Mouse (Mus musculus) central nervous system, embryonic 18 days (tissue): Measurements from ENCODE around the gene Olfr1424. TPM values are rescaled to one million over a fixed set of nuclear protein-coding genes. Genes with fewer than 3 reads are reported as not detected.

Experiments used
- polyA plus RNA-seq: library from polyadenylated mRNA; depleted of rRNA; stranded (reverse); fragments of >200 nt; gene quantifications from 2 replicates; pipeline ENCODE4 v1.2.3, GENCODE M21; 2012; rRNA removed

Olfr1424 gene
- polyA plus RNA-seq = 0.14 TPM in 1 of 2 replicates, not detected in the other

DNA sequence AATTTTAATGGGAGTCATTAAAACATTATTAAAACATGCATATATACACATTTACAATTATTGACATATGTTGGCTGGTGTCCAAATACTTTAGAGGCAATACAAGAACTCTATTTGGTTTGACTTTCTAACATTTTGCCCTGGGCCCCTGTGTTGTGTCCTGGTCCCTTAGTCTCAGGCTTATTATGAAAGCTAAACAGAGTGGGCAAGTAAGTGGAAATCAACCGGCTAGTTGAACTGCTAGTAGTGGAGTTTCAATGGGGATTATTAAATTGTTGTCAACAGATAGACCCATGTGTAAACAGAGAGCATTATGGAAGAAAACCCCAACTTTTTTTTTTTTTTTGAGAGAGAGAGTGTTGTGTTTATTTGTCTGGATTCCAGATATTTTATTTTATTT is at the start of gene Olfr1424:
Gene Olfr1424 (minus strand): TSS at position 101 of the 400 bp plus-strand sequence.

DNA sequence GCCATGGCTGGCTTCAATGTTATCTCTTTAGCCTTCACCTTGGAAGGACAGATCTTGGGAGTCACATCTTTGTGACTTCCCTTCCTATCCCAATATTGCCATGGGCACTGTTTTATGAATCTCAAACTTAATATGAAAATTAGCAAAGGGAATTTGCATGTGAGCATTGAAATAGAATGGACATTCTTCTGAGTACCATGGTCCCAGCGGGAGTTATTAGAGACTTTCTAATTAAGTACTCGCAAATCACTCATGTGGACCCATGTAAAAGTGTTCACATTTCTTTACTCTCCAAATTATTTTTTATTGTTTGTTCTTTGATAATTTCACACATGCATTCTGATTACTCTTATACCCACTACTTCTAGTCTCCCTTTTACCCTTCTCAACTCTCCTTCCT is 40.8 kb upstream of the Olfr1424 start, which contains the start of gene Olfr1427:
Gene Olfr1427 (minus strand): TSS at position 101 of the 400 bp plus-strand sequence.

DNA sequence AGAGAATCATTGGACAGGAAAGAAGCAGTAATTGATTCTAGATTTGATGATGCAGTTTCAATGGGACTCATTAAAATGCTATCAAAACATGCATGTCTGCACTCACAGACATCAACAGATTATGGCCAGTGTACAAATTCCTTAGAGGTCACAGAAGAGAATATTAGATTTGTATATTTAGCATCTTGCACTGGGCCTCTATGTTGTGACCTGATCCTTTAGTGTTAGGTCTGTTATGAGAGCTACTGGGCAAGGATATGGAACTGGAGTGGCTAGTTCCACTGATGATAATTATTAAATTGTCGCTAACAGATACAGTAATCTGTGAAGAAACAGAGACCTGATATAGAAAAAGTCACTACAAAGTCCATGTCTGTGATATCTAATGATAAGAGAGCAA is 29.4 kb upstream of the Olfr1424 start, which contains the start of gene Olfr1426:
Gene Olfr1426 (minus strand): TSS at position 101 of the 400 bp plus-strand sequence.

DNA sequence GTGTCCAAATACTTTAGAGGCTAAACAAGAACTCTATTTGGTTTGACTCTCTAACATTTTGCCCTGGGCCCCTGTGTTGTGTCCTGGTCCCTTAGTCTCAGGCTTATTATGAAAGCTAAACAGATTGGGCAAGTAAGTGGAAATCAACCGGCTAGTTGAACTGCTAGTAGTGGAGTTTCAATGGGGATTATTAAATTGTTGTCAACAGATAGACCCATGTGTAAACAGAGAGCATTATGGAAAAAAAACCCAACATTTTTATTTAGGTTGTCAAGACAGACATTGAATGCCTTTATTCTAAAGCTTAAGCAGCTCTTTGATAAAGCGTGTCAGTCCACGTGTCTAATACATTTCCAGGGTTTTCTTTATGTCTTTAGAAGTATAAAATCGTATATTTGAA is 15.1 kb upstream of the Olfr1424 start, which contains the start of gene Olfr1425:
Gene Olfr1425 (minus strand): TSS at position 101 of the 400 bp plus-strand sequence.

DNA sequence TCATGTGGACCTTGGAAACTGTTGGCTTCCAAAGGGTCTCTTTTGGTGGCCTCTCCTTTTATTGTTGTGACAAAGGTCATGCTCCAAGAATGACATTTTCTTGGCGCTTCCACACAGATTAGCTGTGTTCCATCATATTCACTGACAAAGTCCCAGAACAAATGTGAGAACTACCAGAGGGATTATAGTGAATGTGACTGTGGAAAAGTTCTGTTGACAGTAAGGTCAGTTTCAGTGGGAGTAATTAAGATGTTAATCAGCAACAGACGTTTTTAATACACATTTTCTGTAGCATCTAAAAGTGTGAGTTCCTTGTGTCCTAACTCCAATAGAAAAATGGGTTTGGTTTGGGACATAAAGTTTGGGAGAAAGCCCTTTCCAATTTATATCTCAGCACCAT is 21.3 kb downstream of the Olfr1424 start, which contains the start of gene Olfr1423:
Gene Olfr1423 (minus strand): TSS at position 101 of the 400 bp plus-strand sequence.

Other genes starting within 250 kb of the Olfr1424 start
- 44.5 and 50.9 TPM in 2 replicates for gene Stx3, start 243.3 kb downstream of the Olfr1424 start, polyA plus RNA-seq
- not detected in 2 replicates for gene Olfr1417, start 223.5 kb downstream of the Olfr1424 start, polyA plus RNA-seq
- gene Olfr1418, start 201.6 kb downstream of the Olfr1424 start, polyA plus RNA-seq = not detected in 2 replicates
- 0.04 TPM in 2 replicates for gene Olfr1419, start 187.6 kb downstream of the Olfr1424 start, polyA plus RNA-seq
- not detected in 2 replicates for gene Olfr1420, start 176.1 kb downstream of the Olfr1424 start, polyA plus RNA-seq
- 26.2 and 28.7 TPM in 2 replicates for gene Patl1, start 150.3 kb downstream of the Olfr1424 start, polyA plus RNA-seq
- 32.1 and 33.5 TPM in 2 replicates for gene Osbp, start 96.7 kb downstream of the Olfr1424 start, polyA plus RNA-seq
- gene Olfr1423, start 21.4 kb downstream of the Olfr1424 start, polyA plus RNA-seq = not detected in 2 replicates
- gene Olfr1425, start 15.0 kb upstream of the Olfr1424 start, polyA plus RNA-seq = not detected in 2 replicates
- gene Olfr1426, start 29.3 kb upstream of the Olfr1424 start, polyA plus RNA-seq = not detected in 2 replicates
- gene Olfr1427, start 40.7 kb upstream of the Olfr1424 start, polyA plus RNA-seq = not detected in 2 replicates
- gene Olfr1428, start 53.2 kb upstream of the Olfr1424 start, polyA plus RNA-seq = not detected in 2 replicates
- not detected in 2 replicates for gene Olfr76, start 60.5 kb upstream of the Olfr1424 start, polyA plus RNA-seq
- not detected in 2 replicates for gene Olfr1555-ps1, start 107.4 kb upstream of the Olfr1424 start, polyA plus RNA-seq
- gene Olfr1431, start 138.0 kb upstream of the Olfr1424 start, polyA plus RNA-seq = not detected in 2 replicates
- gene Olfr1432, start 169.9 kb upstream of the Olfr1424 start, polyA plus RNA-seq = not detected in 2 replicates
- gene Olfr262, start 179.0 kb upstream of the Olfr1424 start, polyA plus RNA-seq = not detected in 2 replicates
- not detected in 2 replicates for gene Olfr235, start 198.3 kb upstream of the Olfr1424 start, polyA plus RNA-seq
- not detected in 2 replicates for gene Olfr1434, start 217.2 kb upstream of the Olfr1424 start, polyA plus RNA-seq
- not detected in 2 replicates for gene Olfr1436, start 236.4 kb upstream of the Olfr1424 start, polyA plus RNA-seq